Mouse (Mus musculus): ENCODE measurements around the gene Fam83b. TPM values are rescaled to one million over a fixed set of nuclear protein-coding genes. Genes with fewer than 3 reads are reported as not detected.

Fam83b gene
- total and polyA plus RNA-seq, 2 experiments from 2014 or later: 0.12 to 0.44 TPM

GRCm38 (mm10) chr9:76539271-76539670 lies 27.6 kb downstream of the Fam83b start:
- H3K9me3 ChIP-seq (ENCODE audit: low read length): no peaks in the 10 kb centered on the region
- no peak overlapping the region for H3K9ac ChIP-seq (replicated peaks; ENCODE audit: low read length, poor library complexity, severe bottlenecking)
- no peak overlapping the region for H3K4me2 ChIP-seq (ENCODE audit: low read depth, low read length, poor library complexity, severe bottlenecking)
- H3K27me3 ChIP-seq (ENCODE audit: insufficient read depth, low read length): no peaks in the 10 kb centered on the region
- no peak overlapping the region for H3K4me3 ChIP-seq (ENCODE audit: low read depth, low read length)
- H3K27ac ChIP-seq (ENCODE audit: low read depth, low read length): no peak overlapping the region
- H3K36me3 ChIP-seq (ENCODE audit: insufficient read depth, low read length): no peaks in the 10 kb centered on the region
- no peaks in the 10 kb centered on the region for H3K4me1 ChIP-seq (ENCODE audit: insufficient read depth, low read length)
- peak; percentile 60 for DNase-seq (ENCODE audit: low spot score)
- no peak for TF ChIP-seq CTCF (IDR thresholded peaks at IDR 0.05)
- WGBS: 56% methylated on average over 7 of the region's 7 CpGs
- no peak for ATAC-seq (ENCODE audit: low FRiP score)

GRCm38 (mm10) chr9:76536032-76536431 lies 30.9 kb downstream of the Fam83b start:
- Histone ChIP-seq H3K4me1 (ENCODE audit: insufficient read depth, low read length) (no peaks in the 10 kb centered on the region), H3K9me3 (ENCODE audit: low read length) (no peaks in the 10 kb centered on the region), H3K4me3 (ENCODE audit: low read depth, low read length) (no peak overlapping the region), H3K27me3 (ENCODE audit: insufficient read depth, low read length) (no peaks in the 10 kb centered on the region), H3K9ac (replicated peaks; ENCODE audit: low read length, poor library complexity, severe bottlenecking) (no peak overlapping the region), H3K27ac (ENCODE audit: low read depth, low read length) (no peak overlapping the region), H3K36me3 (ENCODE audit: insufficient read depth, low read length) (no peaks in the 10 kb centered on the region), H3K4me2 (ENCODE audit: low read depth, low read length, poor library complexity, severe bottlenecking) (no peak overlapping the region)
- WGBS: 92% methylated on average over 9 of the region's 9 CpGs
- ATAC-seq (ENCODE audit: low FRiP score): no peak
- no peak for TF ChIP-seq CTCF (IDR thresholded peaks at IDR 0.05)
- DNase-seq (ENCODE audit: low spot score): no peak

GRCm38 (mm10) chr9:76532403-76532802 lies 34.5 kb downstream of the Fam83b start:
- Histone ChIP-seq H3K27me3 (ENCODE audit: insufficient read depth, low read length) (no peaks in the 10 kb centered on the region), H3K9me3 (ENCODE audit: low read length) (no peaks in the 10 kb centered on the region), H3K4me2 (ENCODE audit: low read depth, low read length, poor library complexity, severe bottlenecking) (no peak overlapping the region), H3K27ac (ENCODE audit: low read depth, low read length) (no peak overlapping the region), H3K9ac (replicated peaks; ENCODE audit: low read length, poor library complexity, severe bottlenecking) (no peak overlapping the region), H3K4me1 (ENCODE audit: insufficient read depth, low read length) (no peaks in the 10 kb centered on the region), H3K36me3 (ENCODE audit: insufficient read depth, low read length) (no peaks in the 10 kb centered on the region), H3K4me3 (ENCODE audit: low read depth, low read length) (no peak overlapping the region)
- no peak for ATAC-seq (ENCODE audit: low FRiP score)
- no peak for TF ChIP-seq CTCF (IDR thresholded peaks at IDR 0.05)
- WGBS: 92% methylated on average over 3 of the region's 3 CpGs
- no peak for DNase-seq (ENCODE audit: low spot score)

- Histone ChIP-seq H3K9me3 (ENCODE audit: low read length) (no peaks in the 10 kb centered on the region), H3K4me1 (ENCODE audit: insufficient read depth, low read length) (no peaks in the 10 kb centered on the region), H3K4me2 (ENCODE audit: low read depth, low read length, poor library complexity, severe bottlenecking) (no peak overlapping the region), H3K36me3 (ENCODE audit: insufficient read depth, low read length) (no peaks in the 10 kb centered on the region), H3K9ac (replicated peaks; ENCODE audit: low read length, poor library complexity, severe bottlenecking) (no peak overlapping the region), H3K4me3 (ENCODE audit: low read depth, low read length) (no peak overlapping the region), H3K27me3 (ENCODE audit: insufficient read depth, low read length) (no peaks in the 10 kb centered on the region), H3K27ac (ENCODE audit: low read depth, low read length) (no peak overlapping the region)
- ATAC-seq (ENCODE audit: low FRiP score) (no peak), DNase-seq (ENCODE audit: low spot score) (peak; percentile 40)
- no peak for TF ChIP-seq CTCF (IDR thresholded peaks at IDR 0.05)
- WGBS: 79% methylated on average over 4 of the region's 4 CpGs
Measured at GRCm38 (mm10) chr9:76531368-76531767, 35.5 kb downstream of the Fam83b start.

- H3K9ac ChIP-seq (replicated peaks; ENCODE audit: low read length, poor library complexity, severe bottlenecking): no peak overlapping the region
- H3K4me3 ChIP-seq (ENCODE audit: low read depth, low read length): no peak overlapping the region
- no peak for ATAC-seq (ENCODE audit: low FRiP score)
- H3K27me3 ChIP-seq (ENCODE audit: insufficient read depth, low read length): no peaks in the 10 kb centered on the region
- no peak overlapping the region for H3K27ac ChIP-seq (ENCODE audit: low read depth, low read length)
- DNase-seq (ENCODE audit: low spot score): no peak
- no peaks in the 10 kb centered on the region for H3K4me1 ChIP-seq (ENCODE audit: insufficient read depth, low read length)
- H3K36me3 ChIP-seq (ENCODE audit: insufficient read depth, low read length): no peaks in the 10 kb centered on the region
- no peaks in the 10 kb centered on the region for H3K9me3 ChIP-seq (ENCODE audit: low read length)
- TF ChIP-seq CTCF (IDR thresholded peaks at IDR 0.05): no peak
- no peak overlapping the region for H3K4me2 ChIP-seq (ENCODE audit: low read depth, low read length, poor library complexity, severe bottlenecking)
Measured at GRCm38 (mm10) chr9:76525592-76525991, 41.3 kb downstream of the Fam83b start.

- no peak for ATAC-seq (ENCODE audit: low FRiP score)
Measured at GRCm38 (mm10) chr9:76523075-76523474, 43.8 kb downstream of the Fam83b start.

More at GRCm38 (mm10) chr9:76523075-76523474, 43.8 kb downstream of the Fam83b start:
- Histone ChIP-seq H3K9me3 (ENCODE audit: low read length) (no peaks in the 10 kb centered on the region), H3K27ac (ENCODE audit: low read depth, low read length) (no peak overlapping the region), H3K4me1 (ENCODE audit: insufficient read depth, low read length) (no peaks in the 10 kb centered on the region), H3K4me3 (ENCODE audit: low read depth, low read length) (no peak overlapping the region), H3K27me3 (ENCODE audit: insufficient read depth, low read length) (no peaks in the 10 kb centered on the region), H3K4me2 (ENCODE audit: low read depth, low read length, poor library complexity, severe bottlenecking) (no peak overlapping the region), H3K36me3 (ENCODE audit: insufficient read depth, low read length) (no peaks in the 10 kb centered on the region), H3K9ac (replicated peaks; ENCODE audit: low read length, poor library complexity, severe bottlenecking) (no peak overlapping the region)
- no peak for DNase-seq (ENCODE audit: low spot score)
- no peak for TF ChIP-seq CTCF (IDR thresholded peaks at IDR 0.05)
